Comparison of ENCODE assay signal across 25 mouse cellular contexts in the genomic region with DNA sequence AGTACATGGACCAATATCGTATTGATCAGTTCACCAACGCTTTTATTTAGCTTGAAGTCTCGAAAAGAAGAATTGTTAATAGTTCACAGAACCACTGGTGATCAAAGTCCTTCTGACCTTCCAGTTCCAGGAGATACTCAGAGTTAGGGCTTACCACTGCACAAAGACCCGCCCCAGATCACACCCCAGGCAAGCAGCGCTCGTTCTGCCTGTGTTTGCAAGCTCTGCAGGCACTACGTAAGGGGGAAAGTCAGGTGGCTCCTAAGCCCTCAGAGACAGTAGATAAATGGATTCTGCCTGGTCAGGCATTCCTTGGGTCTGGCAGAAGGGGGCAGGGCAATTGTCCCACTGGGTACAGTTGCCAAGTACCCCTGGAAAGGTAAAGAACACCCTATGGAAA. TPM values are rescaled to one million over a fixed set of nuclear protein-coding genes. Genes with fewer than 3 reads are reported as not detected.
"Had no signal": no experiment of that assay in that cellular context is flagged by ENCODE, and none has a peak within 500 bp of the region (broad histone marks: within the 10 kb centered on the region; RNA-seq: fewer than 3 reads in every experiment).

No protein-coding gene starts in this region.

- DNase-seq: forebrain, postnatal 0 days; gastrocnemius, postnatal 14 days; gastrocnemius, postnatal 36 days; heart, adult 18-20 months; heart, postnatal 14 days; heart, postnatal 36 days; kidney, adult 18-20 months; kidney, adult 8-10 months; kidney, postnatal 14 days; kidney, postnatal 4 days; layer of hippocampus, adult 9-11 months; layer of hippocampus, postnatal 36 days; liver had no signal

- H3K27ac ChIP-seq: heart, embryonic 13.5 days; heart, embryonic 15.5 days; hindbrain, embryonic 13.5 days; hindbrain, embryonic 15.5 days; hindbrain, postnatal 0 days; kidney, postnatal 0 days; limb, embryonic 10.5 days; limb, embryonic 12.5 days; liver, embryonic 14.5 days had no signal

- H3K4me2 ChIP-seq: heart, embryonic 11.5 days; heart, embryonic 13.5 days; heart, embryonic 15.5 days; hindbrain, embryonic 13.5 days; hindbrain, embryonic 15.5 days; limb, embryonic 12.5 days; liver, embryonic 11.5 days had no signal

- ATAC-seq: forebrain, postnatal 0 days; hindbrain, postnatal 0 days had no signal

- H3K4me1 ChIP-seq: heart, embryonic 15.5 days; hindbrain, embryonic 13.5 days; hindbrain, embryonic 15.5 days had no signal

- H3K36me3 ChIP-seq: heart, embryonic 13.5 days; heart, embryonic 15.5 days; hindbrain, embryonic 13.5 days; hindbrain, embryonic 15.5 days; limb, embryonic 10.5 days; limb, embryonic 12.5 days had no signal

- H3K9me3 ChIP-seq: heart, embryonic 13.5 days; heart, embryonic 15.5 days; hindbrain, embryonic 13.5 days; hindbrain, embryonic 15.5 days; limb, embryonic 10.5 days; limb, embryonic 12.5 days had no signal

- H3K4me3 ChIP-seq: heart, embryonic 13.5 days; heart, embryonic 15.5 days; hindbrain, embryonic 13.5 days; hindbrain, embryonic 15.5 days; limb, embryonic 10.5 days; limb, embryonic 12.5 days had no signal

- H3K27me3 ChIP-seq: heart, embryonic 13.5 days; heart, embryonic 15.5 days; hindbrain, embryonic 13.5 days; hindbrain, embryonic 15.5 days; limb, embryonic 12.5 days had no signal

- H3K9ac ChIP-seq: forebrain, postnatal 0 days; heart, embryonic 13.5 days; heart, embryonic 15.5 days; hindbrain, embryonic 13.5 days; hindbrain, embryonic 15.5 days; limb, embryonic 12.5 days; liver, embryonic 14.5 days had no signal

RNA-seq across cellular contexts. Expression of gene Rbp2, which starts 0.9 kb away (rescaled TPM):
- polyA plus RNA-seq: heart, embryonic 13.5 days; heart, postnatal 0 days; limb, embryonic 12.5 days had no signal
